Mouse (Mus musculus): Measurements from ENCODE around the gene Golm1.

DNA sequence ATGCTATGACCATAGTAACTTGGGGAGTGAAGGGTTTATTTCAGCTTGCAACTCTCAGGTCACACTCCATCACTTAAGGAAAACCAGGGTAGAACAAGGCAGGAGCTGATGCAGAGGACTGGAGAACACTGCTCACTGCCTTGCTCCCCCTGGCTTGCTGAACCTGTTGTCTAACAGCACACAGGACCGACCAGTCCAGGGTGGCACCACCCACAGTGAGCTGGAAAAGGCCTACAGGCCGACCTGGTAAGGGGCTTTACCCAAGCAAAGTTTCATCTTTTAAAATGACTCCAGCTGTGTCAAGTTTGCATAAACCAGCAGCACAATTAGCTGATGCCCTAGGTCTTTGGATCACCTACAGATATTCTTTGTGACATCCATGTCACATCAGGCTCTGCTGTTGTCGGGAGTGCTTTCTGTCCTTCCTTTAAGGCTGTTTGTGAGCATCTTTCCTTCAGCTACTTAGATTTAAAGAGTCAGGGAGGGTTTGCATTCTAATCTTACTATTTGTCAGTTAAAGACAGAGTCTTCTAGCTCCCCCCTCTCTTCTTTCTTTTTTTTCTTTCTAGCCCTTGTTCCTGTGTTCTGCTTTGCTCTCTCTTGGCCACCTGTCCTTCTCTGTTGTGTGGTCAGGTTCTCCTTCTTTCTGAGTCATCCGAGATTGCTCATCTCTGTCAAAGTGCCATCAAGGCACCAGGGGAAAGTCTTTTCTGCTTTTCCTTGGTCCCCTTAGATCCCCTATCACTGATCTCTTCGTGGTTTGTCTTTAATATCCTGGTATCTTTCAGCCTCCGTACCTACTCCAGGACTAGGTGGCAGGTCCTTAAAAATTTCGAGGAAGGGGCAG, 53.7 kb downstream of the Golm1 start:
- TF ChIP-seq MAFK (IDR thresholded peaks at IDR 0.05; ENCODE audit: insufficient read depth, low read depth, low read length) (no peak), ZC3H11A (IDR thresholded peaks at IDR 0.05; ENCODE audit: borderline replicate concordance, low read depth, low read length) (no peak)

Measured in ES-E14 (cell line).